Mouse (Mus musculus) ES-E14 (cell line): ENCODE results near the gene Tmem123. TPM values are rescaled to one million over a fixed set of nuclear protein-coding genes. Genes with fewer than 3 reads are reported as not detected.

Experiments used
- DNase-seq: peaks from one replicate; pipeline ENCODE4 v3.0.0-alpha.2; 2013; ENCODE audit warnings: low read depth, low spot score
- H3K27ac ChIP-seq: 2 replicates; pipeline ENCODE4 v1.5.1; 2012; ENCODE audit warnings: low read depth, mild to moderate bottlenecking, low read length, moderate library complexity, mixed read lengths; ENCODE audit not compliant: poor library complexity, insufficient read depth, severe bottlenecking
- H3K36me3 ChIP-seq: 2 replicates; pipeline ENCODE4 v1.6.1; 2012; ENCODE audit warnings: mild to moderate bottlenecking, low read length, moderate library complexity, mixed read lengths; ENCODE audit not compliant: control insufficient read depth, poor library complexity, insufficient read depth, severe bottlenecking
- H3K4me1 ChIP-seq, 2 experiments: fragments of 150-350 bp in 1 of 2; sonication (generic) in 1 of 2; 2 replicates each; pipeline ENCODE4 v1.6.1; 2012; ENCODE audit warnings: low read length in 2 of 2, mild to moderate bottlenecking in 1 of 2, mixed read lengths in 1 of 2; ENCODE audit not compliant: control insufficient read depth in 2 of 2, insufficient read depth in 2 of 2, poor library complexity in 1 of 2
- H3K4me3 ChIP-seq, 2 experiments: fragments of 150-350 bp in 1 of 2; sonication (generic) in 1 of 2; 2 replicates each; pipeline ENCODE4 v1.5.1; 2012; ENCODE audit warnings: low read length in 2 of 2, low read depth in 1 of 2, mild to moderate bottlenecking in 1 of 2, mixed read lengths in 1 of 2; ENCODE audit not compliant: insufficient read depth in 1 of 2, poor library complexity in 1 of 2, severe bottlenecking in 1 of 2
- H3K9ac ChIP-seq: 2 replicates; pipeline ENCODE4 v1.6.1; 2012; ENCODE audit warnings: low read depth, mild to moderate bottlenecking, low read length, mixed read lengths; ENCODE audit not compliant: poor library complexity, insufficient read depth, severe bottlenecking
- H3K9me3 ChIP-seq: fragments of 150-350 bp; sonication (generic); 2 replicates; pipeline ENCODE4 v1.6.1; 2012; ENCODE audit warnings: low read depth, mild to moderate bottlenecking, low read length; ENCODE audit not compliant: control insufficient read depth, insufficient read depth
- CHD2 ChIP-seq: IDR thresholded peaks from 2 replicates; pipeline ENCODE4 v1.6.1; 2014; ENCODE audit warnings: mild to moderate bottlenecking, low read depth, low read length, inconsistent platforms
- HCFC1 ChIP-seq: IDR thresholded peaks from 2 replicates; pipeline ENCODE4 v1.6.1; 2012; ENCODE audit warnings: low read length, inconsistent platforms, borderline replicate concordance; ENCODE audit not compliant: insufficient read depth
- MAFK ChIP-seq: IDR thresholded peaks from 2 replicates; pipeline ENCODE4 v1.6.1; 2014; ENCODE audit warnings: mild to moderate bottlenecking, low read depth, low read length, inconsistent platforms; ENCODE audit not compliant: insufficient read depth
- ZC3H11A ChIP-seq: IDR thresholded peaks from 2 replicates; pipeline ENCODE4 v1.6.1; 2012; ENCODE audit warnings: low read depth, mild to moderate bottlenecking, inconsistent platforms, low read length, borderline replicate concordance
- ZNF384 ChIP-seq: IDR thresholded peaks from 2 replicates; pipeline ENCODE4 v1.6.1; 2012; ENCODE audit warnings: low read depth, low read length, inconsistent platforms
- in situ Hi-C, 2 experiments: fragments of 600-800 bp; cut with MboI; formaldehyde crosslinking; loops; one replicate each; pipeline ENCODE4 v1.15.1; 2025; ENCODE audit warnings: low sequenced_read_pairs in 2 of 2, inconsistent platforms in 1 of 2; ENCODE audit not compliant: unreplicated experiment in 2 of 2
- total RNA-seq: library from RNA; depleted of rRNA; stranded (reverse); fragments of 300-350 nt; gene quantifications from 2 replicates; pipeline ENCODE4 v1.2.3, GENCODE M21; 2012

The Tmem123 gene
- total RNA-seq, 1 experiment: 27.5 TPM

DNA sequence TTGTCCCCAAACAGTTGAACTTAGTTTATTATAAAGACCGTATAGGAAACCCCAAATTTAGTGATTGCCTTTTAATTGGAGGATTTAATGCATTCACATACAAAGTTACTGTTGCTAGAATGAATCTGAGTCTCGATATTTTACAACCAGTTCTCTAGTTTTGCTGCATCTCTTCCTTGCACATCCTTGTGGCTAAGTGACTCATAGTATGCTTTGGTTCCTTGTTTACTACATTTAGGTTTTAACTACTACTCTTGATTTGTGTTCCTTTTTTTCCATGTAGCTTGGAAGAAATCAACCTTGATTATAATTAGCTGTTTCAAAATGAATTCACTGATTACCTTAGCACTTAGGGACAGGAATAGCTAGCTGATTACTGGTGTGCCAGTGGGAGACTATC is 11.2 kb downstream of the Tmem123 start:
- Histone ChIP-seq H3K9me3 (no peaks in the 10 kb centered on the region), H3K27ac (no peak overlapping the region), H3K9ac (no peak overlapping the region), H3K4me1 (peaks cover 0 to 4% of the 10 kb centered on the region in 2 experiments; a peak in 1 of 4 replicates), H3K36me3 (peaks cover 14% of the 10 kb centered on the region; the same call in 1 of the 2 replicates), H3K4me3 (no peak overlapping the region)
- in situ Hi-C loops: no loop called here
- DNase-seq: no peak
- TF ChIP-seq CHD2 (no peak), ZC3H11A (no peak), MAFK (no peak), HCFC1 (no peak), ZNF384 (no peak)

DNA sequence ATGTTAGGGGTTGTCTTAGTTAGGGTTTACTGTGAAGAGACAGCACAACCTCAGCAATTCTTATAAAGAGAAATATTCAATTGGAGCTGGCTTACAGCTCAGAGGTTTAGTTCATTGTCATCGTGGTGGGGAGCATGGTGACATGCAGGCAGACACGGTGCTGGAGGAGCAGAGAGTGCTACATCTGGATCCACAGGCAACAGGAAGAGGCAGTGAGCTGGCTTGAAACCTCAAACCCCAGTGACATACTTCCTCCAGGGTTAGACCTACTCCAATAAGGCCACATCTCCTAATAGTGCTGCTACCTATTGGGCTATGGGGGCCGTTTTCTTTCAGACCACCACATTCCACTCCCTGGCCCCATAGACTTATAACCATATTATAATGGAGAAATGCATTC is 12.1 kb downstream of the Tmem123 start:
- H3K36me3 ChIP-seq: peaks cover 12% of the 10 kb centered on the region; the same call in 1 of the 2 replicates
- no peak for TF ChIP-seq ZC3H11A
- no peak for TF ChIP-seq MAFK
- no peak for TF ChIP-seq HCFC1
- TF ChIP-seq CHD2: no peak
- no peak for TF ChIP-seq ZNF384
- H3K4me1 ChIP-seq: peaks cover 0 to 4% of the 10 kb centered on the region in 2 experiments; a peak in 1 of 4 replicates
- in situ Hi-C loops: no loop called here
- H3K27ac ChIP-seq: no peak overlapping the region
- no peak overlapping the region for H3K9ac ChIP-seq
- H3K4me3 ChIP-seq: no peak overlapping the region
- no peak for DNase-seq
- H3K9me3 ChIP-seq: no peaks in the 10 kb centered on the region

DNA sequence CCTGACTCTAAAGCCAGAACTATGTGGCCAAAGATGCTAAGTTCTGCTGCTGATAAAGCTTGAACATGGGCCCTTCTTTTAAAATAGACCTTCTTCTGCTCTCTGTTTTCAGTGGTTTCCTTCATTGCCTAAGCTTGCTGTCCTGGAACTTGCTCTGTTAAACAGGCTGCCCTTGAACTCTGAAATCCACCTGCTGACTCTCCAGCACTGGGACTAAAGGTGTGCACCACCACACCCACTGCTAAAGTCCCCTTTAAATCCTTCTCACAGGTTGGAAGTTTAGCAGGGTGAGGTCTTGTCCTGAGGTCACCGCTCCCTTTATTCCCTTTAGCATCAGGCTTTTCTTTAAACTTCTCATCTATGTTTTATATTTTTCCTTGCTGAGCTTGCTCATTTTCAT is 13.1 kb downstream of the Tmem123 start:
- no peaks in the 10 kb centered on the region for H3K9me3 ChIP-seq
- H3K36me3 ChIP-seq: peaks cover 12% of the 10 kb centered on the region; the same call in 1 of the 2 replicates
- no peak overlapping the region for H3K27ac ChIP-seq
- TF ChIP-seq HCFC1: no peak
- TF ChIP-seq MAFK: no peak
- no peak for TF ChIP-seq ZC3H11A
- TF ChIP-seq ZNF384: no peak
- TF ChIP-seq CHD2: no peak
- no peak for DNase-seq
- H3K4me3 ChIP-seq: no peak overlapping the region
- in situ Hi-C loops: no loop called here
- peaks cover 0 to 4% of the 10 kb centered on the region in 2 experiments; a peak in 1 of 4 replicates for H3K4me1 ChIP-seq
- H3K9ac ChIP-seq: no peak overlapping the region

DNA sequence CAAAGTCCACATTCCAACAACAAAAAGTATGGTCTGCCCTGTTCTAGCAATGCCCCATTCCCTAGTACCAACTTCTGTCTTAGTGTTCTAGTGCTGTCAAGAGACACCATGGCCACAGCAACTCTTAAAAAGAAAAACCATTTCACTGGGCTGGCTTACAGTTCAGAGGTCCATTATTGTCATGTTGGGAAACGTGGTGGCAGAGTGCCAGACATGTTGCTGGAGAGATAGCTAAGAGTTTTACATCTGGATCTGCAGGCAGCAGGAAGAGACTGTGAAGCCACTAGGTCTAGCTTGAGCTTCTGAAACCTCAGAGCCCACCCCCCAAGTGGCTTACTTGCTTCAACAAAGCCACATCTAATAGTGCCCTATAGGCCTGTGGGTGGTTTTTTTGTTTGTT is 13.8 kb downstream of the Tmem123 start:
- no peak for DNase-seq
- Histone ChIP-seq H3K4me3 (no peak overlapping the region), H3K27ac (no peak overlapping the region), H3K4me1 (peaks cover 0 to 2% of the 10 kb centered on the region in 2 experiments; a peak in 1 of 4 replicates), H3K36me3 (peaks cover 7% of the 10 kb centered on the region; the same call in 1 of the 2 replicates), H3K9ac (no peak overlapping the region), H3K9me3 (no peaks in the 10 kb centered on the region)
- in situ Hi-C loops: no loop called here
- TF ChIP-seq ZNF384 (no peak), MAFK (no peak), HCFC1 (no peak), ZC3H11A (no peak), CHD2 (no peak)

- H3K9me3 ChIP-seq: no peaks in the 10 kb centered on the region
- in situ Hi-C loops: no loop called here
- peaks cover 7% of the 10 kb centered on the region; the same call in 1 of the 2 replicates for H3K36me3 ChIP-seq
- TF ChIP-seq HCFC1: no peak
- no peak for TF ChIP-seq ZNF384
- no peak for TF ChIP-seq ZC3H11A
- no peak for TF ChIP-seq CHD2
- TF ChIP-seq MAFK: no peak
- DNase-seq: no peak
- peaks cover 0 to 2% of the 10 kb centered on the region in 2 experiments; a peak in 1 of 4 replicates for H3K4me1 ChIP-seq
- H3K27ac ChIP-seq: no peak overlapping the region
- H3K4me3 ChIP-seq: no peak overlapping the region
- H3K9ac ChIP-seq: no peak overlapping the region
These were observed 14.9 kb downstream of the Tmem123 start for GRCm38 (mm10) chr9:7778771-7779170.
